8 mouse cellular contexts compared by ENCODE assay signal in the genomic region with DNA sequence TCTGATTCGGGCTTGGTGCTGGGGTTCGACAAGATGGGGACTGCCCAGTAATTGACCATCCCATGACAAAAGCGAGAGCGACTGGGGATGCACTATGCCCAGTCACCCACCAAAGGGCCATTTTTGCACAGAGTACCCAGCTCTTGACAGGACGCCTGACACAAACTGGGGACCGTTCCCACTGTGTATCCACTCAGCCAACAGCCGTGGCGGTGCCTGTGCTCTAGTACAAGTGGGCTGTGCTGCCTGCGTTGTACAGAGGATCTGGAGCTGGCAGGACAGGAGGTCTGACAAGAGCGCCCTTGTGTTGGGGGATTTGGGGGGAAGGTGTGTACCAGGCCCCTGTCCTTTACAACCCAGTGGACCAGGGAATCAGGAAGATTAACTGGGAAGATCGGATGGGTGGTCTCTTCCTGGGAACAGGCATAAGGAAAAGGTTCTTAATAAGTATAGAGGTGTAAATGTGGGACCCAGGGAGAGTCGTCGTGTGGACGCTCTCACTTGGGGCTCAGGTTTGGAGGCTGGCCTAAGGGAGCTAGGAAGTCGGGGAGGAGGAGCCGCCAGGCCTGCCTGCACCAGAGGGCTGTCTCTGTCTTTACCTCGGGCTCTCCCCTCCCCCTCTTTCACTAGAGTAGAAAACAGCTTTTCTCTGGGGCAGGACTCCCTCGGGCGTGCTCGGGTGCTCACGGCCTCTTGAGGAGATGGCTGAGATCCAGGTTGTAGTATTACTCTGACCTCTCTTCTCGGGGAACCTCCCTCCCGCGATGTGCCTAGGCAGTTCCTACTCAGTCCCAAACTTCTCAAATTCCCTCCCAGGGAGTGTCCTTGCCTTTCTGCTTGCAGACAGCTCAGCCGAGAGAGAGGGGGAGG. TPM values are rescaled to one million over a fixed set of nuclear protein-coding genes. Genes with fewer than 3 reads are reported as not detected.
A peak's percentile ranks its signal among the peaks of the same experiment; 100 is the strongest.
DNase-seq lines count a peak whose midpoint lies in the region; ATAC-seq and TF ChIP-seq lines count a peak whose summit lies in the region.

No protein-coding gene starts in this region.

- intact Hi-C loops in heart, postnatal 36 days (cut with DNase I): no loop called here

- peak; percentile 19 for DNase-seq in G1E (ENCODE audit: low spot score)
- DNase-seq in adrenal gland, postnatal 36 days: peak; percentile 60 to 74
- DNase-seq in forebrain, embryonic 11.5 days (ENCODE audit: low spot score): no peak
- DNase-seq in heart, postnatal 36 days: peak; percentile 55 to 56
- DNase-seq in large intestine, adult 2 months (ENCODE audit: low read depth, low spot score): peak; percentile 32
- DNase-seq in lung, postnatal 10 days: peak; percentile 84
- DNase-seq in ovary, postnatal 14 days (ENCODE audit: low spot score): peak; percentile 54
- peak; percentile 51 to 56 for DNase-seq in urinary bladder, postnatal 36 days (ENCODE audit: low spot score in 2 of 2)

- peaks cover 21% of the 10 kb centered on the region for H3K4me1 ChIP-seq in G1E (ENCODE audit: insufficient read depth, low read depth, low read length)
- H3K4me1 ChIP-seq in forebrain, embryonic 11.5 days (replicated peaks; ENCODE audit: control insufficient read depth, insufficient read depth, low read length): peaks cover 8% of the 10 kb centered on the region; the same call in 1 of the 2 replicates

- H3K27me3 ChIP-seq in G1E (ENCODE audit: insufficient read depth, low read length): peaks cover 47% of the 10 kb centered on the region
- no peaks in the 10 kb centered on the region; the same call in 1 of the 2 replicates for H3K27me3 ChIP-seq in forebrain, embryonic 11.5 days (ENCODE audit: control insufficient read depth, insufficient read depth, low read length)

- 3% methylated on average over 25 of the region's 25 CpGs for WGBS in forebrain, embryonic 11.5 days
- 2% methylated on average over 25 of the region's 25 CpGs for WGBS in large intestine, adult 2 months

- TF ChIP-seq CTCF in G1E (IDR thresholded peaks at IDR 0.05; ENCODE audit: low read depth, low read length): no peak

- H3K36me3 ChIP-seq in G1E (replicated peaks): no peaks in the 10 kb centered on the region
- H3K36me3 ChIP-seq in forebrain, embryonic 11.5 days (ENCODE audit: control insufficient read depth, insufficient read depth, low read length): no peaks in the 10 kb centered on the region

- H3K27ac ChIP-seq in forebrain, embryonic 11.5 days (ENCODE audit: low read depth, low read length): no peak overlapping the region

- H3K9me3 ChIP-seq in G1E (replicated peaks): no peaks in the 10 kb centered on the region
- H3K9me3 ChIP-seq in forebrain, embryonic 11.5 days (ENCODE audit: control insufficient read depth, low read length): no peaks in the 10 kb centered on the region

- H3K4me3 ChIP-seq in G1E (ENCODE audit: low read depth, low read length): peak overlapping the region; percentile 24; the same call in 1 of the 2 replicates
- H3K4me3 ChIP-seq in forebrain, embryonic 11.5 days (ENCODE audit: low read depth, low read length): peak overlapping the region; percentile 57

- no peak for ATAC-seq in G1E (ENCODE audit: extremely low read depth, insufficient number of reproducible peaks, low FRiP score, poor library complexity, severe bottlenecking)
- peak; percentile 39 for ATAC-seq in forebrain, embryonic 11.5 days (replicated peaks; ENCODE audit: low FRiP score)

- H3K4me2 ChIP-seq in forebrain, embryonic 11.5 days (ENCODE audit: low read depth, low read length, severe bottlenecking): peak overlapping the region; percentile 96

- H3K9ac ChIP-seq in forebrain, embryonic 11.5 days (ENCODE audit: low read length): peak overlapping the region; percentile 83

RNA-seq across cellular contexts. Expression of a gene that starts 6.3 kb away (rescaled TPM):
- total RNA-seq in G1E (2014; fragmentation: Nextera tagmentation) (not detected in 2 replicates), G1E (2017) (not detected in 2 replicates)
- polyA plus RNA-seq in G1E (2012): 0.47 and 0.95 TPM in 2 replicates
- total RNA-seq in adrenal gland, postnatal 36 days (2021): 1 to 10 TPM in 1 of 2 experiments, not detected in 1; 2.1 TPM
- not detected in 2 replicates for polyA plus RNA-seq in forebrain, embryonic 11.5 days (2014; fragmentation: Nextera tagmentation; extraction: Ambion mirVana)
- total RNA-seq in heart, postnatal 36 days (2021): not detected
- polyA plus RNA-seq in large intestine, adult 2 months (2012; rRNA removed): 0.11 TPM in 1 of 2 replicates, not detected in the other

RNA-seq across cellular contexts. Expression of a gene that starts 21.0 kb away (rescaled TPM):
- not detected in 2 replicates for total RNA-seq in G1E (2014; fragmentation: Nextera tagmentation)
- under 0.01 and 0.44 TPM in 2 replicates for total RNA-seq in G1E (2017)
- polyA plus RNA-seq in G1E (2012): not detected in 2 replicates
- 1 to 10 TPM; 1.1 to 3.3 TPM for total RNA-seq in adrenal gland, postnatal 36 days (2021)
- 13.6 and 16.1 TPM in 2 replicates for polyA plus RNA-seq in forebrain, embryonic 11.5 days (2014; fragmentation: Nextera tagmentation; extraction: Ambion mirVana)
- under 1 TPM; 0.49 to 0.53 TPM for total RNA-seq in heart, postnatal 36 days (2021)
- polyA plus RNA-seq in large intestine, adult 2 months (2012; rRNA removed): 0.62 and 1.3 TPM in 2 replicates
